ENCODE assay signal across 23 mouse cellular contexts in genomic region chr12:78688876-78689275, GRCm38 (mm10). TPM values are rescaled to one million over a fixed set of nuclear protein-coding genes. Genes with fewer than 3 reads are reported as not detected.
DNase-seq lines count a peak whose midpoint lies in the region.
"Had no signal": no experiment of that assay in that cellular context is flagged by ENCODE, and none has a peak within 500 bp of the region (broad histone marks: within the 10 kb centered on the region; RNA-seq: fewer than 3 reads in every experiment).

No protein-coding gene starts in this region.

- intact Hi-C loops in left cerebral cortex, postnatal 4 days (cut with DNase I), result no loop called here

- peak; percentile 10 to 29 for DNase-seq in frontal cortex, postnatal 36 days (ENCODE audit: low spot score in 2 of 2)
- DNase-seq in frontal cortex, postnatal 25 days (ENCODE audit: low spot score in 2 of 2), result no peak
- peak; percentile 9 for DNase-seq in left cerebral cortex, adult 11 months (ENCODE audit: low spot score)
- DNase-seq in left cerebral cortex, postnatal 4 days, result no peak
- peak; percentile 20 to 33 for DNase-seq in right cerebral cortex, adult 2 months (ENCODE audit: low spot score in 2 of 2)
- no peak for DNase-seq in right cerebral cortex, postnatal 25 days
- DNase-seq in kidney, postnatal 14 days, result no peak
- DNase-seq: adrenal gland, postnatal 14 days; B cell, adult 2 months; cerebellum, adult 11-12 months; cerebellum, adult 8-10 months; cerebellum, postnatal 10 days; cerebellum, postnatal 36 days; embryo, embryonic 11 days; gastrocnemius, postnatal 10 days; gastrocnemius, postnatal 36 days; heart, adult 2 months; heart, postnatal 14 days; heart, postnatal 4 days had no signal

RNA-seq across cellular contexts. Expression of gene Fam71d, which starts 2.5 kb away (rescaled TPM):
- 1 to 10 TPM in 1 of 2 experiments, under 1 TPM in 1; 0.54 to 2.3 TPM for total RNA-seq in left cerebral cortex, postnatal 4 days (2021)
- total RNA-seq: CH12.LX; gastrocnemius, adult 18-20 months; gastrocnemius, postnatal 10 days; granulocyte monocyte progenitor cell, adult 5-6 weeks; heart, adult 2 months; hindbrain, postnatal 0 days had no signal

RNA-seq across cellular contexts. Expression of gene Mpp5, which starts 59.8 kb away (rescaled TPM):
- total RNA-seq in left cerebral cortex, postnatal 4 days (2021), result 10 to 100 TPM in 1 of 2 experiments, 1 to 10 TPM in 1; 9.8 to 11.1 TPM

Comparison
In these comparisons a context has a peak if more than half of its experiments do, and no peak if none do; other contexts are left out.
1. DNase-seq: peak in frontal cortex, postnatal 36 days (2 of 2), left cerebral cortex, adult 11 months (single experiment) and right cerebral cortex, adult 2 months (2 of 2); none in frontal cortex, postnatal 25 days (0 of 2), left cerebral cortex, postnatal 4 days (single experiment), right cerebral cortex, postnatal 25 days (single experiment) and kidney, postnatal 14 days (single experiment).